Mouse (Mus musculus) C2C12 (cell line): ENCODE data around the gene Bmper. TPM values are rescaled to one million over a fixed set of nuclear protein-coding genes. Genes with fewer than 3 reads are reported as not detected.

ENCODE experiments used
- H3K27me3 ChIP-seq: one replicate; pipeline ENCODE4 v1.6.1; 2011; ENCODE audit not compliant: control insufficient read depth, insufficient read depth, insufficient read length
- H3K36me3 ChIP-seq: one replicate; pipeline ENCODE4 v1.6.1; 2011; ENCODE audit not compliant: control insufficient read depth, insufficient read depth
- H3K4me3 ChIP-seq: one replicate; pipeline ENCODE4 v1.5.1; 2011; ENCODE audit warnings: mild to moderate bottlenecking, control low read depth; ENCODE audit not compliant: poor library complexity, insufficient read depth, severe bottlenecking
- H3K79me2 ChIP-seq: one replicate; pipeline ENCODE4 v1.6.1; 2011; ENCODE audit not compliant: control insufficient read depth, insufficient read depth
- H3K79me3 ChIP-seq: one replicate; pipeline ENCODE4 v1.6.1; 2011; ENCODE audit warnings: low read depth, control low read depth
- H3ac ChIP-seq: one replicate; pipeline ENCODE3; 2011; ENCODE audit warnings: low read depth; ENCODE audit not compliant: control insufficient read depth, insufficient read length
- CEBPB ChIP-seq: IDR thresholded peaks from one replicate; pipeline ENCODE4 v1.6.1; 2011; ENCODE audit warnings: low read depth, mild to moderate bottlenecking, control low read depth, moderate library complexity
- CTCF ChIP-seq: IDR thresholded peaks from one replicate; pipeline ENCODE4 v1.5.1; 2011; ENCODE audit not compliant: control insufficient read depth, insufficient read depth, insufficient read length
- FOSL1 ChIP-seq: IDR thresholded peaks from one replicate; pipeline ENCODE4 v1.8.0; 2011; ENCODE audit warnings: mild to moderate bottlenecking, low read length; ENCODE audit not compliant: poor library complexity, insufficient read depth, severe bottlenecking
- MAX ChIP-seq: IDR thresholded peaks from one replicate; pipeline ENCODE4 v1.6.1; 2011; ENCODE audit warnings: mild to moderate bottlenecking, control low read depth
- MYOD1 ChIP-seq: IDR thresholded peaks from one replicate; pipeline ENCODE4 v1.6.1; 2011; ENCODE audit warnings: low read depth; ENCODE audit not compliant: control insufficient read depth, insufficient read length
- MYOG ChIP-seq: IDR thresholded peaks from one replicate; pipeline ENCODE4 v1.6.1; 2011; ENCODE audit not compliant: control insufficient read depth, insufficient read length; ENCODE audit errors: extremely low read depth
- USF1 ChIP-seq: IDR thresholded peaks from one replicate; pipeline ENCODE4 v1.6.1; 2011; ENCODE audit warnings: low read depth, mild to moderate bottlenecking, control low read depth, moderate library complexity
- polyA plus RNA-seq: library from polyadenylated mRNA; unstranded; fragments of >200 nt; fragmentation: generic; extraction: Trizol; gene quantifications from one replicate; pipeline ENCODE4 v1.2.1, GENCODE M21; 2012; ENCODE audit warnings: missing spikeins

The Bmper gene
- polyA plus RNA-seq, 1 experiment = 1.2 TPM

- TF ChIP-seq MYOG (no peak), FOSL1 (no peak), MYOD1 (no peak), CTCF (no peak), USF1 (no peak), CEBPB (no peak), MAX (no peak)
- Histone ChIP-seq H3K4me3 (no peak overlapping the region), H3K36me3 (no peaks in the 10 kb centered on the region), H3K79me3 (no peaks in the 10 kb centered on the region), H3K27me3 (no peaks in the 10 kb centered on the region), H3K79me2 (no peaks in the 10 kb centered on the region), H3ac (no peak overlapping the region)
Measured at GRCm38 (mm10) chr9:23341246-23341645, 118.4 kb downstream of the Bmper start.

- no peaks in the 10 kb centered on the region for H3K27me3 ChIP-seq
- no peak for TF ChIP-seq MYOD1
- no peak for TF ChIP-seq CTCF
- TF ChIP-seq USF1 = no peak
- TF ChIP-seq MYOG = no peak
- TF ChIP-seq MAX = no peak
- TF ChIP-seq FOSL1 = no peak
- TF ChIP-seq CEBPB = no peak
- H3K79me2 ChIP-seq = no peaks in the 10 kb centered on the region
- no peak overlapping the region for H3K4me3 ChIP-seq
- no peak overlapping the region for H3ac ChIP-seq
- no peaks in the 10 kb centered on the region for H3K36me3 ChIP-seq
- H3K79me3 ChIP-seq = no peaks in the 10 kb centered on the region
Measured at GRCm38 (mm10) chr9:23344353-23344752, 121.5 kb downstream of the Bmper start.

GRCm38 (mm10) chr9:23345093-23345844 lies 122.4 kb downstream of the Bmper start:
- Histone ChIP-seq H3K36me3 (no peaks in the 10 kb centered on the region), H3K79me3 (no peaks in the 10 kb centered on the region), H3K79me2 (no peaks in the 10 kb centered on the region), H3K4me3 (no peak overlapping the region), H3ac (no peak overlapping the region), H3K27me3 (no peaks in the 10 kb centered on the region)
- TF ChIP-seq MYOG (no peak), CTCF (no peak), CEBPB (no peak), FOSL1 (no peak), USF1 (no peak), MAX (no peak), MYOD1 (no peak)

GRCm38 (mm10) chr9:23349603-23350002 lies 126.7 kb downstream of the Bmper start:
- H3K4me3 ChIP-seq = no peak overlapping the region
- TF ChIP-seq MAX (no peak), MYOG (no peak), CEBPB (no peak), FOSL1 (no peak), USF1 (no peak), MYOD1 (no peak), CTCF (no peak)
- no peaks in the 10 kb centered on the region for H3K36me3 ChIP-seq
- H3ac ChIP-seq = no peak overlapping the region
- no peaks in the 10 kb centered on the region for H3K79me3 ChIP-seq
- H3K79me2 ChIP-seq = no peaks in the 10 kb centered on the region
- no peaks in the 10 kb centered on the region for H3K27me3 ChIP-seq

GRCm38 (mm10) chr9:23351400-23351799 lies 128.5 kb downstream of the Bmper start:
- no peak for TF ChIP-seq FOSL1
- no peak for TF ChIP-seq USF1
- no peak for TF ChIP-seq CTCF
- H3K79me2 ChIP-seq = no peaks in the 10 kb centered on the region

More at GRCm38 (mm10) chr9:23351400-23351799, 128.5 kb downstream of the Bmper start:
- H3K27me3 ChIP-seq = no peaks in the 10 kb centered on the region
- no peak overlapping the region for H3K4me3 ChIP-seq
- no peaks in the 10 kb centered on the region for H3K79me3 ChIP-seq
- no peak overlapping the region for H3ac ChIP-seq
- H3K36me3 ChIP-seq = no peaks in the 10 kb centered on the region
